ENCODE assay signal across 21 mouse cellular contexts in the genomic region with DNA sequence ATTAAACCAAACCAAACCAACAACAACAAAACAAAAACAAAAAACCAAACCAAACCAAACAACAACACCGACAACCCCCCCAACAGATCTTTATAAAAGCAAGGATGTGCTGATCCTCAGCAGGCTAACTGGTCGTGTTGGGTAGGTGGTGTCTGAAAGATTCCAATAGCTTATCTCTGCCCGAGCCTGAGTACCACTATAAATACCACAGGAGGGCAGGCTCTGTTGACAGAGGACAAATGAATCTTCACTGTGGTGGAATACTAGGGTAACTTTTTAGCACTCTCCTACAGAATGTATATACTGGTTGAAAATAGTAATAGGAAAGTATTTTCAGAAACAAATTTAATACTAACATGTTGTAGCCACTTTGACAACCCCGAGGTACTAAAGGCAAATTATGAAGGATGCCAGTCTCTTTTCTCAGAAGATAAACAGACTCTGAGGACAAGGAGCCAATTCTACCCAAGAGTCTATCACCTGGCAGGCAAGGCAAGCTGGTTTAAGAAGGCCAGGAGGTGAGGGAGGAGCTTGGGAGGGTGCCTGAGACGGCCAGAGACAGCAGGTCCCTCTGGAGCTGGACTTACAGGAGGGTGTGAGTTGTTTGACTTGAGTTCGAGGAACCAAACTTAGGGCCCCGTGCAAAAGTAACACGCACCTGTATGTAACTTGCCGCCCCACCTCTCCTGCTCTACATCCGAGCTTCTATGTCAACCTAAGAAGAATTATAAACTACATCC. TPM values are rescaled to one million over a fixed set of nuclear protein-coding genes. Genes with fewer than 3 reads are reported as not detected.
A peak's percentile ranks its signal among the peaks of the same experiment; 100 is the strongest.
DNase-seq lines count a peak whose midpoint lies in the region; ATAC-seq lines count a peak whose summit lies in the region.
"Had no signal": no experiment of that assay in that cellular context is flagged by ENCODE, and none has a peak within 500 bp of the region (broad histone marks: within the 10 kb centered on the region; RNA-seq: fewer than 3 reads in every experiment).

No protein-coding gene starts in this region.

- intact Hi-C loops in heart, postnatal 36 days (cut with DNase I): no loop called here

- ATAC-seq in intestine, embryonic 15.5 days: no peak
- ATAC-seq in midbrain, embryonic 11.5 days (ENCODE audit: low FRiP score): no peak
- ATAC-seq in erythroblast, adult 5-6 weeks (replicated peaks; ENCODE audit: low FRiP score, poor library complexity, severe bottlenecking): no peak
- ATAC-seq: forebrain, embryonic 16.5 days; midbrain, embryonic 13.5 days had no signal

- H3K27me3 ChIP-seq in heart, embryonic 10.5 days (ENCODE audit: insufficient read depth, poor library complexity, severe bottlenecking): no peaks in the 10 kb centered on the region
- no peaks in the 10 kb centered on the region for H3K27me3 ChIP-seq in intestine, embryonic 15.5 days (replicated peaks)
- no peaks in the 10 kb centered on the region for H3K27me3 ChIP-seq in midbrain, embryonic 11.5 days (ENCODE audit: control insufficient read depth, insufficient read depth, low read length)
- H3K27me3 ChIP-seq: hindbrain, embryonic 12.5 days; limb, embryonic 13.5 days; midbrain, embryonic 13.5 days; stomach, embryonic 15.5 days had no signal

- peaks cover 24% of the 10 kb centered on the region for H3K36me3 ChIP-seq in heart, embryonic 10.5 days
- H3K36me3 ChIP-seq in intestine, embryonic 15.5 days: peaks cover 6% of the 10 kb centered on the region; the same call in 1 of the 2 replicates
- H3K36me3 ChIP-seq in midbrain, embryonic 11.5 days (ENCODE audit: control insufficient read depth, insufficient read depth, low read length): no peaks in the 10 kb centered on the region

- no peak overlapping the region for H3K4me2 ChIP-seq in intestine, embryonic 15.5 days (replicated peaks)
- no peak overlapping the region for H3K4me2 ChIP-seq in midbrain, embryonic 11.5 days
- H3K4me2 ChIP-seq: hindbrain, embryonic 12.5 days; limb, embryonic 13.5 days; midbrain, embryonic 13.5 days; stomach, embryonic 15.5 days had no signal

- H3K4me1 ChIP-seq in heart, embryonic 10.5 days: peaks cover 22% of the 10 kb centered on the region
- H3K4me1 ChIP-seq in intestine, embryonic 15.5 days (replicated peaks): peaks cover 11% of the 10 kb centered on the region; the same call in 1 of the 2 replicates
- H3K4me1 ChIP-seq in midbrain, embryonic 11.5 days (ENCODE audit: control insufficient read depth, insufficient read depth, low read length): no peaks in the 10 kb centered on the region
- H3K4me1 ChIP-seq: limb, embryonic 13.5 days had no signal

- DNase-seq in cerebellum, adult 11-12 months: peak; percentile 35
- no peak for DNase-seq in cerebellum, adult 8-10 months
- DNase-seq in heart, embryonic 10.5 days (ENCODE audit: low spot score): no peak
- no peak for DNase-seq in heart, postnatal 36 days
- peak; percentile 41 to 56 for DNase-seq in cerebellum, postnatal 25 days
- no peak for DNase-seq in midbrain, embryonic 11.5 days (ENCODE audit: low spot score, missing footprints)
- DNase-seq: adrenal gland, adult 2 months; embryo, embryonic 11 days; kidney, postnatal 4 days; right cerebral cortex, postnatal 25 days; thymus, adult 2 months had no signal

- peak overlapping the region; percentile 76 for H3K27ac ChIP-seq in heart, embryonic 10.5 days
- H3K27ac ChIP-seq in intestine, embryonic 15.5 days: peak overlapping the region; percentile 28; the same call in 1 of the 2 replicates
- H3K27ac ChIP-seq in midbrain, embryonic 11.5 days (ENCODE audit: low read depth, low read length): no peak overlapping the region
- H3K27ac ChIP-seq: hindbrain, embryonic 12.5 days; limb, embryonic 13.5 days; liver, embryonic 14.5 days; midbrain, embryonic 13.5 days; stomach, embryonic 15.5 days had no signal

- H3K9me3 ChIP-seq in heart, embryonic 10.5 days: no peaks in the 10 kb centered on the region
- H3K9me3 ChIP-seq in intestine, embryonic 15.5 days: no peaks in the 10 kb centered on the region
- no peaks in the 10 kb centered on the region for H3K9me3 ChIP-seq in midbrain, embryonic 11.5 days (ENCODE audit: control insufficient read depth, low read length)
- H3K9me3 ChIP-seq: hindbrain, embryonic 12.5 days; limb, embryonic 13.5 days; midbrain, embryonic 13.5 days; stomach, embryonic 15.5 days had no signal

- 68% methylated on average over 10 of the region's 10 CpGs for WGBS in heart, embryonic 10.5 days
- 60% methylated on average over 10 of the region's 10 CpGs for WGBS in intestine, embryonic 15.5 days
- 85% methylated on average over 10 of the region's 10 CpGs for WGBS in midbrain, embryonic 11.5 days

- H3K4me3 ChIP-seq in heart, embryonic 10.5 days: 0 out of 2 replicates have a peak overlapping the region, but pooled peaks have one; percentile 1
- H3K4me3 ChIP-seq in intestine, embryonic 15.5 days (replicated peaks): no peak overlapping the region
- no peak overlapping the region for H3K4me3 ChIP-seq in midbrain, embryonic 11.5 days (ENCODE audit: low read depth, low read length)
- H3K4me3 ChIP-seq: hindbrain, embryonic 12.5 days; limb, embryonic 13.5 days; midbrain, embryonic 13.5 days; stomach, embryonic 15.5 days had no signal

- H3K9ac ChIP-seq in intestine, embryonic 15.5 days: no peak overlapping the region
- no peak overlapping the region for H3K9ac ChIP-seq in midbrain, embryonic 11.5 days (ENCODE audit: low read length)
- H3K9ac ChIP-seq: hindbrain, embryonic 12.5 days; limb, embryonic 13.5 days; liver, embryonic 14.5 days; midbrain, embryonic 13.5 days; stomach, embryonic 15.5 days had no signal

RNA-seq across cellular contexts. Expression of a gene that starts 56.9 kb away (rescaled TPM):
- 29.5 and 90.1 TPM in 2 replicates for polyA plus RNA-seq in heart, embryonic 10.5 days (2016; fragmentation: Nextera tagmentation; extraction: Ambion mirVana)
- total RNA-seq in heart, postnatal 36 days (2021): over 10,000 TPM; 17,938 to 18,211 TPM
- polyA plus RNA-seq in intestine, embryonic 15.5 days (2015; fragmentation: Nextera tagmentation; extraction: Ambion mirVana): 0.24 and 0.44 TPM in 2 replicates
- polyA plus RNA-seq in midbrain, embryonic 11.5 days (2014; fragmentation: Nextera tagmentation; extraction: Ambion mirVana): not detected in 2 replicates
- not detected in 2 replicates for total RNA-seq in erythroblast, adult 5-6 weeks (2015; ENCODE audit: low replicate concordance)
- total RNA-seq in erythroblast, adult 5-6 weeks (2017; ENCODE audit: low replicate concordance): not detected in 2 replicates
- total RNA-seq: left cerebral cortex, postnatal 10 days; neutrophil, adult 5-6 weeks had no signal
- polyA plus RNA-seq: adrenal gland, adult 2 months; forebrain, embryonic 16.5 days; midbrain, embryonic 13.5 days had no signal

Comparison
In these comparisons a context has a peak if more than half of its experiments do, and no peak if none do; other contexts are left out.
1. DNase-seq: peak in cerebellum, adult 11-12 months (single experiment) and cerebellum, postnatal 25 days (2 of 2); none in cerebellum, adult 8-10 months (single experiment), heart, embryonic 10.5 days (single experiment), heart, postnatal 36 days (0 of 2) and midbrain, embryonic 11.5 days (single experiment).
2. RNA of a gene that starts 56.9 kb away (polyA plus RNA-seq): 29.5 to 90.1 TPM in heart, embryonic 10.5 days; 0.24 to 0.44 TPM in intestine, embryonic 15.5 days and not detected in midbrain, embryonic 11.5 days; every median in the first group is over 10 times any median in the second.